Mouse (Mus musculus) limb, embryonic 14.5 days (tissue): ENCODE measurements around the gene Tbc1d14. TPM values are rescaled to one million over a fixed set of nuclear protein-coding genes. Genes with fewer than 3 reads are reported as not detected.

Source experiments
- ATAC-seq: fragments of 200-750 bp; cut with Nextera tagmentation; 2 replicates; pipeline ENCODE4 v1.8.0; 2017; ENCODE audit warnings: low read depth, moderate number of reproducible peaks, moderate TSS enrichment; ENCODE audit not compliant: low FRiP score
- DNase-seq: peaks from one replicate; pipeline ENCODE4 v3.0.0-alpha.2; 2015; ENCODE audit warnings: low spot score
- H3K27ac ChIP-seq: fragments of 300-500 bp; sonication (generic); replicated peaks from 2 replicates; pipeline ENCODE4 v1.5.1; 2014; ENCODE audit warnings: low read depth, mild to moderate bottlenecking, low read length, moderate library complexity, mixed read lengths
- H3K27me3 ChIP-seq: fragments of 300-500 bp; sonication (generic); 2 replicates; pipeline ENCODE4 v1.6.1; 2014; ENCODE audit warnings: low read length, mixed read lengths; ENCODE audit not compliant: control insufficient read depth, insufficient read depth
- H3K36me3 ChIP-seq: fragments of 300-500 bp; sonication (generic); 2 replicates; pipeline ENCODE4 v1.6.1; 2014; ENCODE audit warnings: mild to moderate bottlenecking, low read length, moderate library complexity, mixed read lengths; ENCODE audit not compliant: control insufficient read depth, insufficient read depth
- H3K4me1 ChIP-seq: fragments of 300-500 bp; sonication (generic); 2 replicates; pipeline ENCODE4 v1.6.1; 2014; ENCODE audit warnings: antibody characterized with exemption, low read length, mixed read lengths; ENCODE audit not compliant: control insufficient read depth, insufficient read depth
- H3K4me2 ChIP-seq: fragments of 300-500 bp; sonication (generic); replicated peaks from 2 replicates; pipeline ENCODE4 v1.6.1; 2014; ENCODE audit warnings: low read depth, mild to moderate bottlenecking, low read length, moderate library complexity; ENCODE audit not compliant: severe bottlenecking
- H3K4me3 ChIP-seq: fragments of 300-500 bp; sonication (generic); replicated peaks from 2 replicates; pipeline ENCODE4 v1.5.1; 2014; ENCODE audit warnings: low read length
- H3K9ac ChIP-seq: fragments of 300-500 bp; sonication (generic); 2 replicates; pipeline ENCODE4 v1.6.1; 2014; ENCODE audit warnings: mild to moderate bottlenecking, low read depth, low read length, moderate library complexity; ENCODE audit not compliant: severe bottlenecking
- H3K9me3 ChIP-seq: fragments of 300-500 bp; sonication (generic); 2 replicates; pipeline ENCODE4 v1.6.1; 2016; ENCODE audit warnings: low read length; ENCODE audit not compliant: control insufficient read depth
- POLR2A ChIP-seq: fragments of 200-500 bp; IDR thresholded peaks from 2 replicates; pipeline ENCODE4 v1.8.0; 2012; ENCODE audit warnings: inconsistent platforms, mild to moderate bottlenecking, moderate library complexity, borderline replicate concordance; ENCODE audit not compliant: insufficient read depth, insufficient read length; ENCODE audit errors: extremely low read depth
- WGBS: fragments of 180-500 bp; shearing (Covaris S2); extraction: QIAGEN DNeasy Blood & Tissue Kit; methylation state at CpG from one replicate; pipeline ENCODE4 v1.1.7; 2014; 5-methylcytosine and 5-hydroxymethylcytosine counted together
- polyA plus RNA-seq, 2 experiments: library from polyadenylated mRNA; depleted of rRNA in 1 of 2; stranded (reverse) in 1 of 2; unstranded in 1 of 2; fragments of >200 nt; fragmentation: Nextera tagmentation in 1 of 2; extraction: Ambion mirVana in 1 of 2; gene quantifications; 2 replicates each; pipeline versions ENCODE4 v1.2.1 to v1.2.3; 2012 to 2014

Gene Tbc1d14
- polyA plus RNA-seq, 2 experiments = 37.9 to 46.6 TPM

DNA sequence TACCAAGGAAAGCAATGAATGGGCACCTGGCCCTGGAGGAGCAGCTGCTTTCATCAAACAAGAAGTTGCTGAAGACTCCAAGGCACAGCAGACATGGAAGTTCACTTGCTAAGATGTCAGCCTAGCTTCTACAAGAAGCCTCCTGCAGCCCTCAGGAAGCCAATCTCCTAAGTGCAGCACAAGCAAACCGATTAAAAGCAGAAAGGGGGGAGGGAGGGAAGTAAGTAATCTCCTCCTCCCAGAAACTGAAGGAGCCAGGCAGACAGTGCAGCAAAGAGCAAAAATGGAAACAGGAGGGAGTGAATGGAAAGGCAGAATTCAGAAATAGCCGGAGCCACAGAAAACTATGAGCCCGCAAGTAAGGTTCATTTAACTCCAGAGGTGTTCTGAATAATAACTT lies 19.7 kb downstream of the Tbc1d14 start:
- DNase-seq (no peak), ATAC-seq (no peak)
- H3K36me3 ChIP-seq = peaks cover 10% of the 10 kb centered on the region
- no peaks in the 10 kb centered on the region for H3K27me3 ChIP-seq
- no peak overlapping the region for H3K4me3 ChIP-seq
- H3K27ac ChIP-seq = no peak overlapping the region
- H3K4me1 ChIP-seq = peaks cover 17% of the 10 kb centered on the region
- H3K4me2 ChIP-seq = no peak overlapping the region
- no peaks in the 10 kb centered on the region for H3K9me3 ChIP-seq
- WGBS = 50% methylated on average over 3 of the region's 3 CpGs
- TF ChIP-seq POLR2A = no peak
- H3K9ac ChIP-seq = no peak overlapping the region

DNA sequence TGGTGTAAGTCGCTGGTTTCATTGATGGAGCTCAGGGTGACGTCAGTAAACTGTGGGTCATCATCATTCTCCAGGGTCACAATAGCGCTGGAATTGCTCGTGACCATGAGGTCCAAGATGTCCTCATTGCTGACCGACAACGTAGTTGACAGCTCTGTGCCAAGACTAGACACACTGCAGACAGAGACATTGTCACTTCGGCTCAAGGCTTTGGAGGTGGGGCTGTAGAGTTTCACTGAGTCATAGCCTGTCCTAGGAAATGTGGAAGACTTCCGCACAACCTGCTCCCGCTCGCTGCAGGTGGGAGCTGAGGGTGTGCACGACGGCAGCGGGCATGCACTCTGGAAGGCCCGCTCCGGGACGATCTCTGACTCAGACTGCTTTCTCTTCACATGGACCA lies 21.7 kb downstream of the Tbc1d14 start:
- ATAC-seq (no peak), DNase-seq (no peak)
- Histone ChIP-seq H3K36me3 (peaks cover 10% of the 10 kb centered on the region), H3K4me2 (no peak overlapping the region), H3K9me3 (no peaks in the 10 kb centered on the region), H3K9ac (no peak overlapping the region), H3K4me1 (peaks cover 17% of the 10 kb centered on the region), H3K4me3 (no peak overlapping the region), H3K27ac (no peak overlapping the region), H3K27me3 (no peaks in the 10 kb centered on the region)
- 93% methylated on average over 16 of the region's 16 CpGs for WGBS
- TF ChIP-seq POLR2A = no peak

DNA sequence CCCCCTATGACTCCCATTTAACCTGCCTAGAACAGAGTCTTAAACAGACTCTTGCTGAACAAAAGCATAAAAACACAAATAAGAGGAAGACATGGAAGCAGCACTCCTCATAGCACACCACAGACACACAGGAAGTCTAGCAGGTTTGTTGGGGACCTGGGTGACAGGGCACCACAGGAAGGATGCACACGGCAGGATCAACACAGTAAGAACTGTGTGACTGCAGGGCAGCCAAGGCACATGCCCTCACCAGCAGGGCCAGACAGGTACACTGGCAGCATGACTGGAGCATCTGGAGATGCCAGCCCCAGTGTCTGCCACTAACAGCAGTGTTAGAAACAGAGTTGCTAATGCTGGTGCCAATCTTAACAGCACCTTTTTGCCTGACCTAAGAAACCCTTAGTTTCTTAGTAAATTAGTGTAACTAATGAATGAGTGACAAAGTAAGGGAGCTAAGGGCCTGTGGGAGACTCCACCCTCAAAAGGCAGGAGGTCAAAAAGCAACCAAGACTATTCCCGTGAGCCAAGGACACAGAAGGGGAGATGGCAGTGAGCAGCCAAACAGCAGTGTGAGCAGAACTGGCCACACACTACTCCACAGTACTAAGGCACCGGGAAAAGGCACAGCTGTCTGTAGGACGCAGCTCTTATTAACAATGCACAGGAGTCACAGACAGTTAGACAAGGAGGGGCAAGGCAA lies 22.4 kb downstream of the Tbc1d14 start:
- TF ChIP-seq POLR2A = no peak
- no peak overlapping the region for H3K4me2 ChIP-seq
- no peak overlapping the region for H3K27ac ChIP-seq
- H3K9ac ChIP-seq = no peak overlapping the region
- 87% methylated on average over 4 of the region's 4 CpGs for WGBS
- H3K27me3 ChIP-seq = no peaks in the 10 kb centered on the region
- H3K4me1 ChIP-seq = peaks cover 17% of the 10 kb centered on the region
- H3K4me3 ChIP-seq = no peak overlapping the region
- no peaks in the 10 kb centered on the region for H3K9me3 ChIP-seq
- no peak for ATAC-seq
- no peak for DNase-seq
- peaks cover 10% of the 10 kb centered on the region for H3K36me3 ChIP-seq

DNA sequence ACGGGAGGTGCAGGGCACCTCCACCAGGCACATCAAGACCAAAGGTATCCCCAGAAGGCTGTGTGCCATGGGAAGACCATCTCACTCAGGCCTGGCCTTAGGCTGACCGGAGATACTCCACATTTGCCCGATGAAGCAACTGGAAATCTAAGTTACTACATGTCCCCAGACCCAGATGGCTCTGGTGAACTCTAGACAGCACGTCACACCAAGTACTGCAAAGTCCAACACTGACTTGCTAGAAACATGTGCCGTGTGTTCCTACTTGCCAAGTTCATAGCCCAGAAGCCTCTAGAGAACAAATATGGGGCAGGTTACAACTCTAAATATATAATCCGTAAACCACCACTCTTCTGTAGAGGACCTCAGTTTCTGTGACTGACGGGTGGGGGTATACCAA lies 23.0 kb downstream of the Tbc1d14 start:
- 85% methylated on average over 7 of the region's 7 CpGs for WGBS
- no peak for TF ChIP-seq POLR2A
- no peak for ATAC-seq

DNA sequence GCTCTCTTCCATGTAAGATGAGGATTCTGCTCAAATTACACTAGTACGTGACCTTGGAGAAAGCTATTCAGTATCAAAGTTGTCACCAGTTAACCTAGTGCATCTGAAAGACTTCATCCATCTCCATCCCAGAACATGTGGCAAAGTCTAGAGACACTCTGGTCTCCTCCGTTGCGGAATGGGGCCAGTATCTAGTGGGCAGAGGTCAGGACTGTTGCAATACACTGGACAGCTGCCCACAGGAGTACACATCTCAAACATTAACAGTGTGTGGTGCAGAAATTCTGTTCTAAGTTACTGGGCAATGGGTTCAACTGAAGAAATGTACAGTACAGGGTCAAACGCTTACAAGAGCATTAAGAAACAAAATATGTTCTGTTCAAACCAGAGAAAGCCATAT lies 25.0 kb downstream of the Tbc1d14 start:
- Histone ChIP-seq H3K4me2 (no peak overlapping the region), H3K9ac (no peak overlapping the region), H3K27ac (no peak overlapping the region), H3K9me3 (no peaks in the 10 kb centered on the region), H3K27me3 (no peaks in the 10 kb centered on the region), H3K36me3 (peaks cover 10% of the 10 kb centered on the region), H3K4me3 (no peak overlapping the region), H3K4me1 (0 out of 2 replicates have a peak, but pooled peaks cover under 1% of the 10 kb centered on the region)
- 82% methylated on average over 4 of the region's 4 CpGs for WGBS
- DNase-seq (no peak), ATAC-seq (no peak)
- no peak for TF ChIP-seq POLR2A

More for the DNA sequence above, 23.0 kb downstream of the Tbc1d14 start:
- Histone ChIP-seq H3K27ac (no peak overlapping the region), H3K36me3 (peaks cover 10% of the 10 kb centered on the region), H3K27me3 (no peaks in the 10 kb centered on the region), H3K9me3 (no peaks in the 10 kb centered on the region), H3K4me2 (no peak overlapping the region), H3K4me3 (no peak overlapping the region), H3K4me1 (peaks cover 17% of the 10 kb centered on the region), H3K9ac (no peak overlapping the region)
- no peak for DNase-seq
